Comparison of ENCODE assay signal across 8 mouse cellular contexts in genomic region chr8:123518667-123519066, GRCm38 (mm10). TPM values are rescaled to one million over a fixed set of nuclear protein-coding genes. Genes with fewer than 3 reads are reported as not detected.
DNase-seq lines count a peak whose midpoint lies in the region; ATAC-seq and TF ChIP-seq lines count a peak whose summit lies in the region.

TSS of gene Gas8 (plus strand) at chr8:123518834.

- H3K27me3 ChIP-seq in heart, embryonic 11.5 days (ENCODE audit: control insufficient read depth, insufficient read depth, low read length) = peaks cover 27% of the 10 kb centered on the region
- peaks cover 23% of the 10 kb centered on the region for H3K27me3 ChIP-seq in kidney, embryonic 16.5 days (ENCODE audit: insufficient read depth, low read length)
- H3K27me3 ChIP-seq in liver, adult 2 months (ENCODE audit: control insufficient read depth, insufficient read depth, low read length) = peaks cover 11% of the 10 kb centered on the region; the same call in 1 of the 2 replicates
- no peaks in the 10 kb centered on the region for H3K27me3 ChIP-seq in myocyte (ENCODE audit: control insufficient read depth, insufficient read depth, insufficient read length)
- H3K27me3 ChIP-seq in splenic B cell, adult 2 months (ENCODE audit: control insufficient read depth, insufficient read depth, low read length, poor library complexity, severe bottlenecking) = 0 out of 2 replicates have a peak, but pooled peaks cover 1% of the 10 kb centered on the region

- peak within 1 kb of the TSS; percentile 76 for H3K9ac ChIP-seq in heart, embryonic 11.5 days (ENCODE audit: low read depth, low read length)
- peak within 1 kb of the TSS; percentile 86 for H3K9ac ChIP-seq in kidney, embryonic 16.5 days (replicated peaks; ENCODE audit: low read length)
- H3K9ac ChIP-seq in liver, adult 2 months (ENCODE audit: low read depth, low read length) = peak within 1 kb of the TSS; percentile 58

- peak; percentile 58 for ATAC-seq in erythroblast, adult 5-6 weeks (replicated peaks; ENCODE audit: low FRiP score, poor library complexity, severe bottlenecking)
- ATAC-seq in heart, embryonic 11.5 days (replicated peaks; ENCODE audit: insufficient number of reproducible peaks, low FRiP score, low TSS enrichment) = peak; percentile 80
- ATAC-seq in kidney, embryonic 16.5 days (ENCODE audit: low FRiP score, low TSS enrichment) = peak; percentile 92

- H3ac ChIP-seq in myocyte (ENCODE audit: control insufficient read depth, insufficient read length) = peak within 1 kb of the TSS; percentile 10

- H3K4me1 ChIP-seq in heart, embryonic 11.5 days (ENCODE audit: control insufficient read depth, insufficient read depth, low read length) = peaks cover 13% of the 10 kb centered on the region
- H3K4me1 ChIP-seq in kidney, embryonic 16.5 days (ENCODE audit: insufficient read depth, low read length) = peaks cover 20% of the 10 kb centered on the region
- peaks cover 5% of the 10 kb centered on the region for H3K4me1 ChIP-seq in liver, adult 2 months (ENCODE audit: control insufficient read depth, insufficient read depth, low read length)

- WGBS in heart, embryonic 11.5 days (ENCODE audit: insufficient replicate concordance) = under 1% methylated on average over 20 of the region's 20 CpGs
- under 1% methylated on average over 20 of the region's 20 CpGs for WGBS in kidney, embryonic 16.5 days
- WGBS in liver, adult 2 months = 0% methylated on average over 20 of the region's 20 CpGs

- DNase-seq in B cell, adult 2 months = peak; percentile 76 to 80
- peak; percentile 98 for DNase-seq in brain, adult 2 months (ENCODE audit: low read depth, low spot score)
- peak; percentile 80 for DNase-seq in liver, adult 2 months (ENCODE audit: extremely low read depth, low read depth, low spot score)
- DNase-seq in splenic B cell, adult 2 months (ENCODE audit: low read depth, low spot score) = peak; percentile 87

- H3K9me3 ChIP-seq in heart, embryonic 11.5 days (replicated peaks; ENCODE audit: control insufficient read depth, low read length) = no peaks in the 10 kb centered on the region
- no peaks in the 10 kb centered on the region for H3K9me3 ChIP-seq in kidney, embryonic 16.5 days (ENCODE audit: low read length)

- peak; percentile 29; the same call in 1 of the 2 replicates for TF ChIP-seq POLR2A in liver, adult 2 months (IDR thresholded peaks at IDR 0.05; ENCODE audit: extremely low read depth, insufficient read depth, low read length)
- TF ChIP-seq POLR2A in myocyte (IDR thresholded peaks at IDR 0.05; ENCODE audit: insufficient read length, low read depth) = peak; percentile 87

- peak; percentile 39; the same call in 1 of the 2 replicates for TF ChIP-seq CTCF in liver, adult 2 months (IDR thresholded peaks at IDR 0.05; ENCODE audit: low read depth, low read length)

- no peaks in the 10 kb centered on the region for H3K79me2 ChIP-seq in liver, adult 2 months (ENCODE audit: control insufficient read depth, insufficient read depth, low read length)
- H3K79me2 ChIP-seq in myocyte (ENCODE audit: control insufficient read depth, insufficient read depth) = peaks cover 11% of the 10 kb centered on the region

- no peak within 1 kb of the TSS for H3K27ac ChIP-seq in heart, embryonic 11.5 days (ENCODE audit: low read depth, low read length)
- H3K27ac ChIP-seq in kidney, embryonic 16.5 days (ENCODE audit: low read length) = no peak within 1 kb of the TSS
- no peak within 1 kb of the TSS for H3K27ac ChIP-seq in liver, adult 2 months (replicated peaks; ENCODE audit: insufficient read depth, low read depth, low read length)

- peak within 1 kb of the TSS; percentile 86 for H3K4me2 ChIP-seq in heart, embryonic 11.5 days
- peak within 1 kb of the TSS; percentile 87 for H3K4me2 ChIP-seq in kidney, embryonic 16.5 days (replicated peaks; ENCODE audit: low read depth, low read length)
- peak within 1 kb of the TSS; percentile 80 for H3K4me2 ChIP-seq in myocyte (ENCODE audit: low read depth)

- no peaks in the 10 kb centered on the region; the same call in 1 of the 2 replicates for H3K36me3 ChIP-seq in heart, embryonic 11.5 days (ENCODE audit: control insufficient read depth, insufficient read depth, low read length)
- peaks cover 28% of the 10 kb centered on the region for H3K36me3 ChIP-seq in kidney, embryonic 16.5 days (ENCODE audit: insufficient read depth, low read length)
- no peaks in the 10 kb centered on the region for H3K36me3 ChIP-seq in liver, adult 2 months (ENCODE audit: control insufficient read depth, insufficient read depth, low read length)
- H3K36me3 ChIP-seq in myocyte (ENCODE audit: control insufficient read depth, insufficient read depth) = peaks cover 10% of the 10 kb centered on the region
- no peaks in the 10 kb centered on the region for H3K36me3 ChIP-seq in splenic B cell, adult 2 months (ENCODE audit: control insufficient read depth, insufficient read depth, low read length, poor library complexity, severe bottlenecking)

- peak within 1 kb of the TSS; percentile 62 for H3K4me3 ChIP-seq in heart, embryonic 11.5 days (ENCODE audit: low read depth, low read length)
- H3K4me3 ChIP-seq in kidney, embryonic 16.5 days (ENCODE audit: low read length) = peak within 1 kb of the TSS; percentile 92
- H3K4me3 ChIP-seq in liver, adult 2 months (ENCODE audit: insufficient read depth, low read depth, low read length) = peak within 1 kb of the TSS; percentile 73
- peak within 1 kb of the TSS; percentile 63 for H3K4me3 ChIP-seq in myocyte

TF ChIP-seq in myocyte, 11 proteins besides CTCF, POLR2A, EP300 and RAD21:
- TF ChIP-seq POLR2AphosphoS2 (IDR thresholded peaks at IDR 0.05; ENCODE audit: insufficient read length, low read depth) = peak; percentile 76
- no peak for TF ChIP-seq TCF3 (IDR thresholded peaks at IDR 0.05; ENCODE audit: insufficient read length, low read depth)
TF ChIP-seq in myocyte: peak in this region for 1.

RNA-seq across cellular contexts. Expression of gene Gas8, which starts in this region (rescaled TPM):
- not detected in 2 replicates for total RNA-seq in erythroblast, adult 5-6 weeks (2015; ENCODE audit: low replicate concordance)
- total RNA-seq in erythroblast, adult 5-6 weeks (2017; ENCODE audit: low replicate concordance) = 2.4 and 3.4 TPM in 2 replicates
- 17.8 and 18.5 TPM in 2 replicates for polyA plus RNA-seq in heart, embryonic 11.5 days (2014; fragmentation: Nextera tagmentation; extraction: Ambion mirVana)
- polyA plus RNA-seq in kidney, embryonic 16.5 days (2015; fragmentation: Nextera tagmentation; extraction: Ambion mirVana) = 38.5 and 39.6 TPM in 2 replicates
- 1.8 TPM in 2 replicates for total RNA-seq in liver, adult 2 months (2014; rRNA removed)
- 1.4 and 1.6 TPM in 2 replicates for polyA plus RNA-seq in liver, adult 2 months (2012; rRNA removed)
- 25.6 TPM for polyA plus RNA-seq in myocyte (2012; fragmentation: generic; extraction: Trizol)
